Mouse (Mus musculus): ENCODE measurements at regions not wholly inside any gene's neighbourhood (a gene's known extent, or its start where the extent isn't known, plus 50 kb on each side); places are given as distances from the start of the nearest gene placed in this dataset.

GRCm38 (mm10) chr6:140258761-140259160 is 165.1 kb upstream of the Plekha5 start:
- no peaks in the 10 kb centered on the region for H3K4me1 ChIP-seq (replicated peaks; ENCODE audit: control insufficient read depth, insufficient read depth, low read length)
- no peak overlapping the region for H3K27ac ChIP-seq (ENCODE audit: low read length)
- no peak for ATAC-seq
- H3K4me2 ChIP-seq (ENCODE audit: low read length), result no peak overlapping the region
- H3K9me3 ChIP-seq (ENCODE audit: control insufficient read depth, low read length), result no peaks in the 10 kb centered on the region
- H3K4me3 ChIP-seq (replicated peaks; ENCODE audit: low read length), result no peak overlapping the region
- H3K27me3 ChIP-seq (replicated peaks; ENCODE audit: control insufficient read depth, insufficient read depth, low read length), result no peaks in the 10 kb centered on the region
- H3K9ac ChIP-seq (replicated peaks; ENCODE audit: low read depth, low read length), result no peak overlapping the region
- WGBS, result 94% methylated on average over 3 of the region's 3 CpGs
- H3K36me3 ChIP-seq (ENCODE audit: control insufficient read depth, insufficient read depth), result no peaks in the 10 kb centered on the region

GRCm38 (mm10) chr6:140258101-140258500 is 165.8 kb upstream of the Plekha5 start:
- Histone ChIP-seq H3K4me3 (replicated peaks; ENCODE audit: low read length) (no peak overlapping the region), H3K36me3 (ENCODE audit: control insufficient read depth, insufficient read depth) (no peaks in the 10 kb centered on the region), H3K4me2 (ENCODE audit: low read length) (no peak overlapping the region), H3K27me3 (replicated peaks; ENCODE audit: control insufficient read depth, insufficient read depth, low read length) (no peaks in the 10 kb centered on the region), H3K27ac (ENCODE audit: low read length) (no peak overlapping the region), H3K4me1 (replicated peaks; ENCODE audit: control insufficient read depth, insufficient read depth, low read length) (no peaks in the 10 kb centered on the region), H3K9ac (replicated peaks; ENCODE audit: low read depth, low read length) (no peak overlapping the region), H3K9me3 (ENCODE audit: control insufficient read depth, low read length) (no peaks in the 10 kb centered on the region)
- no peak for ATAC-seq
- 80% methylated on average over 5 of the region's 5 CpGs for WGBS

GRCm38 (mm10) chr6:140251527-140251926 is 172.3 kb upstream of the Plekha5 start:
- Histone ChIP-seq H3K4me2 (ENCODE audit: low read length) (no peak overlapping the region), H3K4me3 (replicated peaks; ENCODE audit: low read length) (no peak overlapping the region), H3K27me3 (replicated peaks; ENCODE audit: control insufficient read depth, insufficient read depth, low read length) (no peaks in the 10 kb centered on the region), H3K27ac (ENCODE audit: low read length) (no peak overlapping the region), H3K9ac (replicated peaks; ENCODE audit: low read depth, low read length) (no peak overlapping the region), H3K9me3 (ENCODE audit: control insufficient read depth, low read length) (no peaks in the 10 kb centered on the region), H3K36me3 (ENCODE audit: control insufficient read depth, insufficient read depth) (no peaks in the 10 kb centered on the region), H3K4me1 (replicated peaks; ENCODE audit: control insufficient read depth, insufficient read depth, low read length) (no peaks in the 10 kb centered on the region)
- ATAC-seq, result no peak
- WGBS, result 74% methylated on average over 4 of the region's 4 CpGs

DNA sequence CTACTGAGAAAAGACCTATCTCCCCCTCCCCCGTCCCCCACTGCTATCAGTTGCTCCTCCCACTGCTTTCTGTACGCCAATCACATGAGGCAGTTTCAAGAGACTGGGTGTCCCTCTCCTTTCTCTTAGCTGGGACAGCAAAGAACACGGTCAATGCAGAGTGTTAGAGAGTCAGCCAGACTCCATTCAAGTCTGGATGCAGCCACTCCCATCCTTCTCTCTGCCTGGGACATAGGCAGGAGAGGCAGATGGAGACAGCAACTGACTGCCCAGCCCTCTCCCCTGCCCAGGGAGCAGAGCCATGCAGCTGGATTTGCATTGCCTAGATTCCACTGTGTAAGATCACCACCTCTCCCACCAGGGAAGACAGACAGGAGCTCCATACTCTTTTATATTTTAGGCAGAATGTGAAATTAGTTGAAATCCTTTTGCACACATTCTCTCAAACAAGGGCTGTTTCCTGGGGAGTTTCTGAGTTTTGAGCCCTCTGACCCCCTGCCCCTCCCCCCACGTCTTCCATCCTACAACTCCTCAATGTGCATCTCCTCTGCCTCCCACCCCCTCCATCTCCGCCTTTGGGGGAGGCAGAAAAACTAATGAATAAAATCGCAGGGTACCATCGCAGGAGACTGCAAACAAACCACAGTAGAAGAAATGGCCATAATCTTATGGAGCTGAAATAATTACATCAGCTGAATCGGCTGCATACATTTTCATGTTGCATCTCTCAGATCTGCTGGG is 180.3 kb upstream of the Plekha5 start:
- no peak overlapping the region for H3K9ac ChIP-seq (replicated peaks; ENCODE audit: low read depth, low read length)
- peak; percentile 54; the same call in 1 of the 2 replicates for ATAC-seq

DNA sequence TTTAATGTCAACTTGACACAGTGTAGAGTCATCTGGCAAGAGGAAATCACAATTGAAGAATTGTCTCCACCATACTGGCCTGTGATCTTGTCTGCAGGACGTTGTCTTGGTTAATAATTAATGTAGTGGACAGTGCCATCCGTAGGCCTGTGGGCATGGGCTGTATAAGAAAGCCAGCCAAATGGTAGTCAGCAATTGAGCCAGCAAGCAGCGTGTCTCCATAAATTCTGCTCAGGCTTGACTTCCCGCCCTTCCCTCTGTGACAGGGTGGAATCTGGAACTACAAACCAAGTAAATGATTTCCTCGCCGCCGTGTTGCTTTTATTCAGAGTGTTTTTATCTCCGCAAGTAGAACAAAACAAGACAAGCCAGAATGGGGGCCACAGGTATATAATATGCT is 184.5 kb upstream of the Plekha5 start:
- no peak overlapping the region for H3K9ac ChIP-seq (replicated peaks; ENCODE audit: low read depth, low read length)
- H3K36me3 ChIP-seq (ENCODE audit: control insufficient read depth, insufficient read depth), result no peaks in the 10 kb centered on the region
- ATAC-seq, result no peak
- no peaks in the 10 kb centered on the region for H3K27me3 ChIP-seq (replicated peaks; ENCODE audit: control insufficient read depth, insufficient read depth, low read length)
- no peak overlapping the region for H3K27ac ChIP-seq (ENCODE audit: low read length)
- no peaks in the 10 kb centered on the region for H3K9me3 ChIP-seq (ENCODE audit: control insufficient read depth, low read length)
- WGBS, result 92% methylated on average over 8 of the region's 8 CpGs
- 0 out of 2 replicates have a peak, but pooled peaks cover 2% of the 10 kb centered on the region for H3K4me1 ChIP-seq (replicated peaks; ENCODE audit: control insufficient read depth, insufficient read depth, low read length)
- H3K4me3 ChIP-seq (replicated peaks; ENCODE audit: low read length), result no peak overlapping the region
- no peak overlapping the region for H3K4me2 ChIP-seq (ENCODE audit: low read length)

More for the DNA sequence above, 180.3 kb upstream of the Plekha5 start:
- WGBS, result 24% methylated on average over 8 of the region's 8 CpGs
- Histone ChIP-seq H3K27ac (ENCODE audit: low read length) (no peak overlapping the region), H3K4me3 (replicated peaks; ENCODE audit: low read length) (no peak overlapping the region), H3K27me3 (replicated peaks; ENCODE audit: control insufficient read depth, insufficient read depth, low read length) (no peaks in the 10 kb centered on the region), H3K4me1 (replicated peaks; ENCODE audit: control insufficient read depth, insufficient read depth, low read length) (0 out of 2 replicates have a peak, but pooled peaks cover 2% of the 10 kb centered on the region), H3K4me2 (ENCODE audit: low read length) (no peak overlapping the region), H3K36me3 (ENCODE audit: control insufficient read depth, insufficient read depth) (no peaks in the 10 kb centered on the region), H3K9me3 (ENCODE audit: control insufficient read depth, low read length) (no peaks in the 10 kb centered on the region)

DNA sequence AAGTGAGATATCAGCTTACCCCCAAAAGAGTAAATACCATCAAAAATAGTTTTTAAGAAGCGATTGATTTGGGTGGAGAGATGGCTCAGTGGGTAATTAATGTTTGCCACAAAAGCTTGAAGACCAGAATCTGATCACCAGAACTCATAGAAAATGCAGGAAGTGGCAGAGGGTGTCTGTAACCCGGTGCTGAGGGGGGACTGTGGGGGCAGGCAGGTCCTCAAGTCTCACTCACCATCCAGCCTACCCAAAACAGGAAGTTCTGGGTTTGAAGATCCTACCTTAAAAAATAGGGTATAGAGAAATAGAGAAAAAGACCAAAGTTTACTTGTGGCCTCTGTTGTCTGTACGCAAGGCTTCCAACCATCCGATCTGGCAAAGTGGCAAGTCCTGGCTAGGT is 190.3 kb upstream of the Plcz1 start:
- Histone ChIP-seq H3K4me1 (replicated peaks; ENCODE audit: control insufficient read depth, insufficient read depth, low read length) (peaks cover 8% of the 10 kb centered on the region), H3K9ac (replicated peaks; ENCODE audit: low read depth, low read length) (no peak overlapping the region), H3K4me3 (replicated peaks; ENCODE audit: low read length) (no peak overlapping the region), H3K27me3 (replicated peaks; ENCODE audit: control insufficient read depth, insufficient read depth, low read length) (no peaks in the 10 kb centered on the region), H3K36me3 (ENCODE audit: control insufficient read depth, insufficient read depth) (no peaks in the 10 kb centered on the region), H3K4me2 (ENCODE audit: low read length) (no peak overlapping the region), H3K27ac (ENCODE audit: low read length) (no peak overlapping the region), H3K9me3 (ENCODE audit: control insufficient read depth, low read length) (no peaks in the 10 kb centered on the region)
- WGBS, result 96% methylated on average over 4 of the region's 4 CpGs
- ATAC-seq, result no peak

- ATAC-seq, result peak; percentile 58; the same call in 1 of the 2 replicates
- Histone ChIP-seq H3K9ac (replicated peaks; ENCODE audit: low read depth, low read length) (no peak overlapping the region), H3K4me3 (replicated peaks; ENCODE audit: low read length) (no peak overlapping the region), H3K27me3 (replicated peaks; ENCODE audit: control insufficient read depth, insufficient read depth, low read length) (no peaks in the 10 kb centered on the region), H3K36me3 (ENCODE audit: control insufficient read depth, insufficient read depth) (no peaks in the 10 kb centered on the region), H3K4me2 (ENCODE audit: low read length) (no peak overlapping the region), H3K9me3 (ENCODE audit: control insufficient read depth, low read length) (no peaks in the 10 kb centered on the region), H3K4me1 (replicated peaks; ENCODE audit: control insufficient read depth, insufficient read depth, low read length) (peaks cover 8% of the 10 kb centered on the region), H3K27ac (ENCODE audit: low read length) (no peak overlapping the region; the same call in 1 of the 2 replicates)
- 64% methylated on average over 9 of the region's 9 CpGs for WGBS
Observed at GRCm38 (mm10) chr6:140229295-140229694, 188.0 kb upstream of the Plcz1 start.

DNA sequence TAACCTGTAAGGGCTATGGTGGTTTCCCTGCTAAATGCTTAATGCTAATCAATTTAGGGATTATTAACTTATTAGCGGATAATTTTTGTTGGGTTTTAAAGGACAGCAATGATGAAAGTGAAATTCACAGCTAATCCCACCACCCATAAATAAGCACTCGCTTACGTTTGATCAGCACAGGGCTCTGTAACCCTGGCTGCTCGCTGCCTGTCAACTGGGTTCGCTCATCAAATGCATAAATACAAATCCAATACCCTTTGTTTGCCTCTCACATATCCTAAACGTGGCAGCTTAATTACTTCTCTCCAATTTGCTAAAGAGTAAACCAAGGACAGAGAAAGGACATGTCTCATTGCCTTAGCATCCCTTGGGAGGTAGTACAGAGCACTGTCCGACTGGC is 187.5 kb upstream of the Plcz1 start:
- 47% methylated on average over 7 of the region's 7 CpGs for WGBS
- H3K4me2 ChIP-seq (ENCODE audit: low read length), result no peak overlapping the region
- H3K9ac ChIP-seq (replicated peaks; ENCODE audit: low read depth, low read length), result no peak overlapping the region
- peaks cover 8% of the 10 kb centered on the region for H3K4me1 ChIP-seq (replicated peaks; ENCODE audit: control insufficient read depth, insufficient read depth, low read length)
- ATAC-seq, result no peak
- H3K9me3 ChIP-seq (ENCODE audit: control insufficient read depth, low read length), result no peaks in the 10 kb centered on the region
- H3K36me3 ChIP-seq (ENCODE audit: control insufficient read depth, insufficient read depth), result no peaks in the 10 kb centered on the region
- H3K27ac ChIP-seq (ENCODE audit: low read length), result no peak overlapping the region
- H3K27me3 ChIP-seq (replicated peaks; ENCODE audit: control insufficient read depth, insufficient read depth, low read length), result no peaks in the 10 kb centered on the region
- no peak overlapping the region for H3K4me3 ChIP-seq (replicated peaks; ENCODE audit: low read length)

- Histone ChIP-seq H3K36me3 (ENCODE audit: control insufficient read depth, insufficient read depth) (no peaks in the 10 kb centered on the region), H3K4me1 (replicated peaks; ENCODE audit: control insufficient read depth, insufficient read depth, low read length) (peaks cover 5% of the 10 kb centered on the region; the same call in 1 of the 2 replicates), H3K9ac (replicated peaks; ENCODE audit: low read depth, low read length) (no peak overlapping the region), H3K27me3 (replicated peaks; ENCODE audit: control insufficient read depth, insufficient read depth, low read length) (no peaks in the 10 kb centered on the region), H3K9me3 (ENCODE audit: control insufficient read depth, low read length) (no peaks in the 10 kb centered on the region), H3K27ac (ENCODE audit: low read length) (no peak overlapping the region; the same call in 1 of the 2 replicates), H3K4me2 (ENCODE audit: low read length) (no peak overlapping the region), H3K4me3 (replicated peaks; ENCODE audit: low read length) (no peak overlapping the region)
- 61% methylated on average over 1 of the region's 1 CpGs for WGBS
- peak; percentile 85 for ATAC-seq
Observed at GRCm38 (mm10) chr6:140222534-140223324, 181.5 kb upstream of the Plcz1 start.
